Mouse (Mus musculus): Measurements from ENCODE around the gene Tm6sf1. TPM values are rescaled to one million over a fixed set of nuclear protein-coding genes. Genes with fewer than 3 reads are reported as not detected.

Gene Tm6sf1
- 13.1 and 13.4 TPM in 2 replicates for polyA plus RNA-seq (2014; fragmentation: Nextera tagmentation; extraction: Ambion mirVana)

DNA sequence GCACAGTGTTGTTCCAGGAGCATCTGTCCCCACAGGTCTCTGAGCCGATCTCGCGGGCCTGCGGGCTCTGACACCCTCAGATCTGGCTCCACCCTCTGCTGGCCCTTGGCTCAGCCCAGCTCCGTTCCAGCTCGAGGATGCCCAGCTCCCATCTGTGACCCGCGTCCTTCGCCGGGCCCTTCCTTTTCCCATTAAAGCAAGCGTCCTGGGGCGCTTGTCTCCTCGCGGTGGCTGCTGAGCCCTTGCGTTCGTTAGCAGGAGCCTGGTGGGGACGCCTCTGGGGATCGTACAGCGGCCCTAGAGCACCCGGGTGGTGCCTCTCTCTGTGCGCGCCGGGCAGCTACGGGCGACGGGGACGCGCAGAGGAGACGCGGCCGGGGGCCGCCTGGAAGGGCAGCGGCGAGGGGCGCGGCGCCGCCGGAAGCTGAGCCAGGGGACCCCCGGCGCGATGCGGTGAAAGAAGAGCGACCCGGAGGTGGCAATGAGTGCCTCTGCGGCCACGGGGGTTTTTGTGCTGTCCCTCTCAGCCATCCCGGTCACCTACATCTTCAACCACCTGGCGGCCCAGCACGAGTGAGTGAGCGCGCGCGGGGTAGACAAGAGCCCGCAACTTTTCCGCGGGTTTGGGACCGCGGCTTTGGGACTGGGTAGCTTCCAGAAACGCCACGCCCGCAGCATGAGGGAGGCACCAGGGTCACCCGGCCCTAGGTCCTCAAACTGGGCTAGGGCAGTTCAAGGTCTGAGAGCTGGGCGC, at the start of gene Tm6sf1:
TSS of gene Tm6sf1 (plus strand) at position 34 of the 754 bp plus-strand sequence.
- under 1% methylated on average over 63 of the region's 64 CpGs for WGBS

DNA sequence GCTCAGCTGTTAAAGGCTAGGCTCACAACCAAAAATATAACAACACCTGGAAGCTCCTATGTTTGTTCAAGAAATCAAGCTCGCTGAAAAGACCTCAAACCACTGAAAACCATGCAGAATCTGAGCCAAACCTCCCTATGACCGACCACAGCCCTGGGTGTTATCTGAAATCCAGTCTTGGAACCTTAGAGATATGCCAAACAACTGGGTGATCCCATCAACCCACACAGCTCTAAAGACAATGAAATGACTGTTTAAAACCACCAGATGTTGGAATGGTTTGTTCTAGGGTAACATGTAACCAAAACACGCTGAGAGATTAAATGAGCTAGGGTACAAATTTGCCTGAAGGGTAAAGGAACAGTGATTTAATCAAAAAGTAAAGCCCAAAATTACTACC, 33.9 kb upstream of the Tm6sf1 start:
- ATAC-seq (ENCODE audit: low FRiP score): no peak
- no peak overlapping the region for H3K27ac ChIP-seq (ENCODE audit: low read depth, low read length)
- H3K9ac ChIP-seq (ENCODE audit: low read length): no peak overlapping the region
- H3K36me3 ChIP-seq (ENCODE audit: control insufficient read depth, insufficient read depth, low read length): no peaks in the 10 kb centered on the region
- peaks cover 17% of the 10 kb centered on the region for H3K4me1 ChIP-seq (ENCODE audit: control insufficient read depth, insufficient read depth, low read length)
- no peaks in the 10 kb centered on the region for H3K27me3 ChIP-seq (ENCODE audit: control insufficient read depth, insufficient read depth, low read length)
- H3K9me3 ChIP-seq (ENCODE audit: control insufficient read depth, low read length): no peaks in the 10 kb centered on the region
- peak; percentile 75 for DNase-seq (ENCODE audit: low spot score, missing footprints)
- 89% methylated on average over 3 of the region's 3 CpGs for WGBS
- H3K4me3 ChIP-seq (ENCODE audit: low read depth, low read length): no peak overlapping the region
- no peak overlapping the region for H3K4me2 ChIP-seq

More for the DNA sequence above, at the start of gene Tm6sf1:
- DNase-seq (ENCODE audit: low spot score, missing footprints) (peak; percentile 96), ATAC-seq (ENCODE audit: low FRiP score) (peak; percentile 85)
- H3K4me2 ChIP-seq: peak within 1 kb of the TSS; percentile 74
- peak within 1 kb of the TSS; percentile 67 for H3K9ac ChIP-seq (ENCODE audit: low read length)
- peaks cover 3% of the 10 kb centered on the region; the same call in 1 of the 2 replicates for H3K4me1 ChIP-seq (ENCODE audit: control insufficient read depth, insufficient read depth, low read length)
- peaks cover 5% of the 10 kb centered on the region; the same call in 1 of the 2 replicates for H3K27me3 ChIP-seq (ENCODE audit: control insufficient read depth, insufficient read depth, low read length)
- H3K27ac ChIP-seq (ENCODE audit: low read depth, low read length): no peak within 1 kb of the TSS
- peak within 1 kb of the TSS; percentile 47 for H3K4me3 ChIP-seq (ENCODE audit: low read depth, low read length)
- no peaks in the 10 kb centered on the region for H3K36me3 ChIP-seq (ENCODE audit: control insufficient read depth, insufficient read depth, low read length)
- H3K9me3 ChIP-seq (ENCODE audit: control insufficient read depth, low read length): no peaks in the 10 kb centered on the region

DNA sequence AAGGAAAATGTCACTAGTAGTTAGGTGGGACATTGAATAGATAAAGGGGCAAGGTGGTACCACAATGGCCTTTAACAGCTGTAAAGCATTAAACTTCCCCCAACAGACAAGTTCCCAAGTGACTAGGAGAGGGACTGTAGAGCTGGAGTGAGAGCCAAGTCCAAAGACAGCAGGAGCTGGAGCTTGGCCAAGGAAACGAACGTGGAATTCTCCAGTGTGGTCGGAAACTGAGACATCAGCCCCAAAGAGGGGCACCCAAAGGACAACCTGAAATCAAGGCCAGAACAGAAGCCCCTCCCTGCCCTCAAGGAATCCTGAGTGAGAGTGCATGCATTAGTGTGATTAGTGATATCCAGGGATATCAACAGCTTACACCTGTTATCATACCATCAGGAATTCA, 33.4 kb upstream of the Tm6sf1 start:
- WGBS: 69% methylated on average over 3 of the region's 3 CpGs
- no peaks in the 10 kb centered on the region for H3K9me3 ChIP-seq (ENCODE audit: control insufficient read depth, low read length)
- no peak overlapping the region for H3K27ac ChIP-seq (ENCODE audit: low read depth, low read length)
- no peak overlapping the region for H3K4me2 ChIP-seq
- H3K4me1 ChIP-seq (ENCODE audit: control insufficient read depth, insufficient read depth, low read length): peaks cover 17% of the 10 kb centered on the region
- no peak for ATAC-seq (ENCODE audit: low FRiP score)
- no peaks in the 10 kb centered on the region for H3K27me3 ChIP-seq (ENCODE audit: control insufficient read depth, insufficient read depth, low read length)
- no peaks in the 10 kb centered on the region for H3K36me3 ChIP-seq (ENCODE audit: control insufficient read depth, insufficient read depth, low read length)
- no peak overlapping the region for H3K4me3 ChIP-seq (ENCODE audit: low read depth, low read length)
- H3K9ac ChIP-seq (ENCODE audit: low read length): no peak overlapping the region
- DNase-seq (ENCODE audit: low spot score, missing footprints): peak; percentile 53

DNA sequence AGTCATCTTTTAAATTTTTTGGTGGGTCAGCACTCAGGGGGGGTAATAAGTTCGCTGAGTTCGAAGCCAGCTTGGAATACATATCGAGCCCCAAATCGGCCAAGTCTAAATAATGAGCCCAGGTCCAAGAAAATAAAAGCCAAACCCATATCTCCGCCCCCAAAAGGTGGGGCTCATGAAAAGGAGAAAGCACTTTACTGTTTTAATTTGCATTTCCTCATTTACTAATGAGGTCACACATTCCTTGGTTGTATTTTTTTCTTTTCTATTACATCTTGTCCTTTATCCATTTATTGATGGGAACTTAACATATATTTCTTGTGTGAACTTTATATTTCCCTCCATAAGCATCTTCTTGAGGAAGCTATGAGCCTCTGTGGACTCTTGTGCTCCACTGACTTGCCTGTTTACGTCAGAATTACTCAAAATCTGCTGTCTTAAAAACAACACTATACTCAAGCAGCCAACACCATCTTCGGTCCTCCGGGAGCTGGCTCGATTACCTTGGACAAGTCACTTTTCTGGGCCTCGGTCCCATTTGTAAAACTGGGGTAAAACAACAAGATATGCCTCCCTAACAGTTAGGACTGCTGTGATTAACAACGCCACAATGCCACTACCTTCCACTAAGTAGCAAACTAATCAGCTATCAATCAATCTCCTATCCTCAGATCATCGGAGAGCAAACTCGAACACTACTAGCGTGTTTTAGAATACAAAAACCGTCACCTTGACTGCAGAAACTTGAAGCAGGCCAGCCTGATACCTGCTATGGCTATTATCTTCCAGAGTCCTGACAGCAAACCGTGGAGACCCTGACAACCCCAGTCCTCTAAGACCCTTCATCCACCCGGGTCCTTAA, 30.8 kb upstream of the Tm6sf1 start:
- peak overlapping the region; percentile 77 for H3K4me3 ChIP-seq (ENCODE audit: low read depth, low read length)
- peaks cover 17% of the 10 kb centered on the region for H3K4me1 ChIP-seq (ENCODE audit: control insufficient read depth, insufficient read depth, low read length)
- H3K9ac ChIP-seq (ENCODE audit: low read length): peak overlapping the region; percentile 83
- peak overlapping the region; percentile 54 for H3K4me2 ChIP-seq
- H3K9me3 ChIP-seq (ENCODE audit: control insufficient read depth, low read length): no peaks in the 10 kb centered on the region
- DNase-seq (ENCODE audit: low spot score, missing footprints): no peak
- no peaks in the 10 kb centered on the region for H3K27me3 ChIP-seq (ENCODE audit: control insufficient read depth, insufficient read depth, low read length)
- peak overlapping the region; percentile 90; the same call in 1 of the 2 replicates for H3K27ac ChIP-seq (ENCODE audit: low read depth, low read length)
- H3K36me3 ChIP-seq (ENCODE audit: control insufficient read depth, insufficient read depth, low read length): no peaks in the 10 kb centered on the region
- ATAC-seq (ENCODE audit: low FRiP score): no peak
- WGBS: 31% methylated on average over 17 of the region's 17 CpGs

DNA sequence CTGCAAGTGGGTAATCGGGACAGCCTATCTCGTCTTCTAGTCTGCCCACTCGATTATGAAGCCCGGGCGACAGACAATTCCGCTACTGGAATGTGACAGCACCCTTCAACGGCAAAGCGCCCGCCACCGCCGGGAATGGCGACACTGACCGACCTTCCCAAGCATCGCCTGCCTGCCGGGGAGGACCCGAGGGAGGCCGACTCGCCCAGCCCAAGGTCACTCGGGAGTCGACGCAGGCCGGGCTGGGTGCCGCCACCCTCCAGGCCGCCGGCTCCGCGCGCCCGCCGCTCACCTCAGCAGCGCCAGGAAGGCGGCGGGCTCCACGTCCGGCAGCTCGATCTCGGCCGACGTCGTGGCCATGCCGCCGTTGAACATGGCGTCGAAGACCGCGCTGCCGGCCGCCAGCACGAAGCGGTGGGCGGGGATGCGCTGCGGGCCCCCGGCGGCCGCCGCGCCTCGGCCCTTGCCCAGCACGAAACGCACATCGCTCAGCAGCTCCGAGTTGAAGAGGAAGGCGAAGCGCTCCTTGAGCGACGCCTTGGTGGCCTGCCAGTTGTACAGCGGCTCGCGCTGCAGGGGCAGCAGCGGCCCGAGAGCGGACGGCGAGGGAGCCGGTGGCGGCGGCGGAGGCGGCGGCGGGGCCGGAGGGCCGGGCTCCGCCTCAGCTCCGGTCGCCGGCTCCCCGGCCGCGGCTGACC, 30.0 kb upstream of the Tm6sf1 start:
- under 1% methylated on average over 81 of the region's 91 CpGs for WGBS
- Histone ChIP-seq H3K27me3 (ENCODE audit: control insufficient read depth, insufficient read depth, low read length) (no peaks in the 10 kb centered on the region), H3K4me3 (ENCODE audit: low read depth, low read length) (peak overlapping the region; percentile 77), H3K9me3 (ENCODE audit: control insufficient read depth, low read length) (no peaks in the 10 kb centered on the region), H3K27ac (ENCODE audit: low read depth, low read length) (peak overlapping the region; percentile 90), H3K4me1 (ENCODE audit: control insufficient read depth, insufficient read depth, low read length) (peaks cover 17% of the 10 kb centered on the region), H3K4me2 (peak overlapping the region; percentile 54), H3K36me3 (ENCODE audit: control insufficient read depth, insufficient read depth, low read length) (no peaks in the 10 kb centered on the region), H3K9ac (ENCODE audit: low read length) (peak overlapping the region; percentile 83)
- ATAC-seq (ENCODE audit: low FRiP score) (peak; percentile 82), DNase-seq (ENCODE audit: low spot score, missing footprints) (peak; percentile 95)

DNA sequence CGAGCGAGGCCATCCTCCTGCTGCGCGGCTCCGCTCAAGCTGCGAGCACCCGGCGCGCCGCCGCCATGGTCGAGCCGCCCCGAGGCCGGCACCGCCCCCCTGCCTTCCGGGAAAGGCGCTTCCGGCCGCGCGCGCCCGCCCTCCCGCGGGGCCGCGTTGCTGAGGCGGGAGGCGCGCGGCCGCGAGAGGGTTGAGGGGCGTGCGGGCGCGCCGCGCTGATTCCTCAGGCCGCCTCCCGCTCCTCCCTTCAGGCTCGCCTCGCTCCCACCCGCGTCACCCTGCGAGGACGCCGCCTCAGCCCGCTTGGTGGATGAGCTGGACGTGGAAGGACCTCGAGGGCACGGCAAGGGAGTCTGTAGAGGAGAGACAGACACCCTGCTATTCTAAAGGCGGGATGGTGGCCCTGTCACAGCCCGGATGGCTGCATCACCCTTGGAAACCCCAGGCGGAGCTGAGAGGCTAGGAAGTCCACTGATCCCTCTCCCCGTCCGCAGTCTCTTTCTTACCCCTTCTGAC, 29.4 kb upstream of the Tm6sf1 start, which contains the start of gene Btbd1:
TSS of gene Btbd1 (minus strand) at position 53 of the 516 bp plus-strand sequence.
- H3K9me3 ChIP-seq (ENCODE audit: control insufficient read depth, low read length): no peaks in the 10 kb centered on the region
- no peaks in the 10 kb centered on the region for H3K27me3 ChIP-seq (ENCODE audit: control insufficient read depth, insufficient read depth, low read length)
- H3K27ac ChIP-seq (ENCODE audit: low read depth, low read length): peak within 1 kb of the TSS; percentile 90
- H3K9ac ChIP-seq (ENCODE audit: low read length): peak within 1 kb of the TSS; percentile 83
- under 1% methylated on average over 33 of the region's 58 CpGs for WGBS
- peak within 1 kb of the TSS; percentile 77 for H3K4me3 ChIP-seq (ENCODE audit: low read depth, low read length)
- ATAC-seq (ENCODE audit: low FRiP score) (peak; percentile 94), DNase-seq (ENCODE audit: low spot score, missing footprints) (peak; percentile 99)
- peak within 1 kb of the TSS; percentile 54 for H3K4me2 ChIP-seq
- no peaks in the 10 kb centered on the region for H3K36me3 ChIP-seq (ENCODE audit: control insufficient read depth, insufficient read depth, low read length)
- H3K4me1 ChIP-seq (ENCODE audit: control insufficient read depth, insufficient read depth, low read length): peaks cover 17% of the 10 kb centered on the region

GRCm38 (mm10) chr7:81834847-81835246, 24.0 kb upstream of the Tm6sf1 start:
- no peak overlapping the region for H3K4me3 ChIP-seq (ENCODE audit: low read depth, low read length)
- H3K4me1 ChIP-seq (ENCODE audit: control insufficient read depth, insufficient read depth, low read length): peaks cover under 1% of the 10 kb centered on the region; the same call in 1 of the 2 replicates
- no peaks in the 10 kb centered on the region for H3K27me3 ChIP-seq (ENCODE audit: control insufficient read depth, insufficient read depth, low read length)
- H3K4me2 ChIP-seq: no peak overlapping the region
- no peaks in the 10 kb centered on the region for H3K9me3 ChIP-seq (ENCODE audit: control insufficient read depth, low read length)
- no peak overlapping the region for H3K9ac ChIP-seq (ENCODE audit: low read length)
- DNase-seq (ENCODE audit: low spot score, missing footprints) (peak; percentile 56), ATAC-seq (ENCODE audit: low FRiP score) (no peak)
- no peaks in the 10 kb centered on the region for H3K36me3 ChIP-seq (ENCODE audit: control insufficient read depth, insufficient read depth, low read length)
- no peak overlapping the region for H3K27ac ChIP-seq (ENCODE audit: low read depth, low read length)

DNA sequence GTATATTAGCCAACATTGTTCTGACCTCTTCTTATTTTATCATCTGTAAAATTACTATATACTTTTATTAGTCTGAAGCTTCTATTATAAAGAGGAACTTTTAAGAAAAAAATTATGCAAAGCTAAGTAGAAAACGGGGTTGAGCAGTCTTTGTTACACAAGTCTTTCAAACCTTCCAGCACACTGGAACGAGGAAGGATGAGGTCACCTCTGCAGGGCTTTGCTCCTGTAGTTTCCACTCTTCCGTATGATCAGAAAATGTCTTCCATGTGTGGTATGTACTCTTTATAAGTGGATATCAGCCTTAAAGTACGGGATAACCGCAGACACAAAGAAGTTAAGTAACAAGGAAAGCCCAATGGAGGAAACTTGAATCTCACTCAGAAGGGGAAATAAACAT, 23.4 kb upstream of the Tm6sf1 start:
- no peak for ATAC-seq (ENCODE audit: low FRiP score)
- Histone ChIP-seq H3K4me3 (ENCODE audit: low read depth, low read length) (no peak overlapping the region), H3K4me1 (ENCODE audit: control insufficient read depth, insufficient read depth, low read length) (no peaks in the 10 kb centered on the region), H3K36me3 (ENCODE audit: control insufficient read depth, insufficient read depth, low read length) (no peaks in the 10 kb centered on the region), H3K4me2 (no peak overlapping the region), H3K27ac (ENCODE audit: low read depth, low read length) (no peak overlapping the region), H3K27me3 (ENCODE audit: control insufficient read depth, insufficient read depth, low read length) (no peaks in the 10 kb centered on the region), H3K9ac (ENCODE audit: low read length) (no peak overlapping the region), H3K9me3 (ENCODE audit: control insufficient read depth, low read length) (no peaks in the 10 kb centered on the region)
- 87% methylated on average over 5 of the region's 5 CpGs for WGBS
- no peak for DNase-seq (ENCODE audit: low spot score, missing footprints)

Measured in midbrain, embryonic 11.5 days (tissue).